Mouse (Mus musculus): ENCODE data around the gene Hnrnpa1. TPM values are rescaled to one million over a fixed set of nuclear protein-coding genes. Genes with fewer than 3 reads are reported as not detected.

Gene Hnrnpa1
- polyA plus RNA-seq, 1 experiment from 2014 or later, result 503 TPM

- peak overlapping the region; percentile 65 for H3K27ac ChIP-seq (ENCODE audit: low read length)
- H3K4me2 ChIP-seq (ENCODE audit: low read depth, low read length), result no peak overlapping the region
- H3K4me1 ChIP-seq (ENCODE audit: control insufficient read depth, insufficient read depth, low read length), result peaks cover 29% of the 10 kb centered on the region
- H3K4me3 ChIP-seq (ENCODE audit: low read length), result no peak overlapping the region
- H3K9me3 ChIP-seq (ENCODE audit: control insufficient read depth, low read length), result no peaks in the 10 kb centered on the region
- H3K9ac ChIP-seq (ENCODE audit: low read depth, low read length), result no peak overlapping the region
- no peaks in the 10 kb centered on the region for H3K27me3 ChIP-seq (replicated peaks; ENCODE audit: control insufficient read depth, insufficient read depth, low read length)
- WGBS, result 43% methylated on average over 3 of the region's 3 CpGs
- peak; percentile 87 for ATAC-seq
- H3K36me3 ChIP-seq (ENCODE audit: control insufficient read depth, insufficient read depth, low read length), result no peaks in the 10 kb centered on the region
Observed at GRCm38 (mm10) chr15:103280817-103281464, 40.7 kb downstream of the Hnrnpa1 start.

- H3K4me3 ChIP-seq (ENCODE audit: low read length), result no peak overlapping the region
- 67% methylated on average over 3 of the region's 3 CpGs for WGBS
- ATAC-seq, result no peak; the same call in 1 of the 2 replicates
- no peak overlapping the region for H3K4me2 ChIP-seq (ENCODE audit: low read depth, low read length)
- H3K4me1 ChIP-seq (ENCODE audit: control insufficient read depth, insufficient read depth, low read length), result peaks cover 27% of the 10 kb centered on the region
- H3K36me3 ChIP-seq (ENCODE audit: control insufficient read depth, insufficient read depth, low read length), result no peaks in the 10 kb centered on the region
- H3K9me3 ChIP-seq (ENCODE audit: control insufficient read depth, low read length), result no peaks in the 10 kb centered on the region
- H3K9ac ChIP-seq (ENCODE audit: low read depth, low read length), result no peak overlapping the region
- no peaks in the 10 kb centered on the region for H3K27me3 ChIP-seq (replicated peaks; ENCODE audit: control insufficient read depth, insufficient read depth, low read length)
- peak overlapping the region; percentile 45 for H3K27ac ChIP-seq (ENCODE audit: low read length)
Observed at GRCm38 (mm10) chr15:103281465-103282205, 41.4 kb downstream of the Hnrnpa1 start.

GRCm38 (mm10) chr15:103284066-103284465 lies 43.8 kb downstream of the Hnrnpa1 start:
- Histone ChIP-seq H3K27ac (ENCODE audit: low read length) (no peak overlapping the region), H3K4me2 (ENCODE audit: low read depth, low read length) (no peak overlapping the region), H3K27me3 (replicated peaks; ENCODE audit: control insufficient read depth, insufficient read depth, low read length) (no peaks in the 10 kb centered on the region), H3K9ac (ENCODE audit: low read depth, low read length) (no peak overlapping the region), H3K36me3 (ENCODE audit: control insufficient read depth, insufficient read depth, low read length) (no peaks in the 10 kb centered on the region; the same call in 1 of the 2 replicates), H3K4me3 (ENCODE audit: low read length) (no peak overlapping the region), H3K4me1 (ENCODE audit: control insufficient read depth, insufficient read depth, low read length) (peaks cover 10% of the 10 kb centered on the region; the same call in 1 of the 2 replicates), H3K9me3 (ENCODE audit: control insufficient read depth, low read length) (no peaks in the 10 kb centered on the region)
- no peak for ATAC-seq
- WGBS, result 64% methylated on average over 3 of the region's 3 CpGs

GRCm38 (mm10) chr15:103284647-103285046 lies 44.4 kb downstream of the Hnrnpa1 start:
- no peaks in the 10 kb centered on the region for H3K9me3 ChIP-seq (ENCODE audit: control insufficient read depth, low read length)
- no peak overlapping the region for H3K9ac ChIP-seq (ENCODE audit: low read depth, low read length)
- H3K4me1 ChIP-seq (ENCODE audit: control insufficient read depth, insufficient read depth, low read length), result peaks cover 12% of the 10 kb centered on the region; the same call in 1 of the 2 replicates
- H3K27ac ChIP-seq (ENCODE audit: low read length), result no peak overlapping the region
- H3K36me3 ChIP-seq (ENCODE audit: control insufficient read depth, insufficient read depth, low read length), result no peaks in the 10 kb centered on the region; the same call in 1 of the 2 replicates
- H3K4me2 ChIP-seq (ENCODE audit: low read depth, low read length), result no peak overlapping the region
- WGBS, result 34% methylated on average over 2 of the region's 2 CpGs
- H3K27me3 ChIP-seq (replicated peaks; ENCODE audit: control insufficient read depth, insufficient read depth, low read length), result no peaks in the 10 kb centered on the region
- no peak for ATAC-seq
- H3K4me3 ChIP-seq (ENCODE audit: low read length), result no peak overlapping the region

GRCm38 (mm10) chr15:103285778-103286417 lies 45.7 kb downstream of the Hnrnpa1 start:
- H3K27me3 ChIP-seq (replicated peaks; ENCODE audit: control insufficient read depth, insufficient read depth, low read length), result no peaks in the 10 kb centered on the region
- no peak overlapping the region for H3K27ac ChIP-seq (ENCODE audit: low read length)
- no peak overlapping the region for H3K4me2 ChIP-seq (ENCODE audit: low read depth, low read length)
- 69% methylated on average over 1 of the region's 1 CpGs for WGBS
- no peak overlapping the region for H3K4me3 ChIP-seq (ENCODE audit: low read length)
- H3K9me3 ChIP-seq (ENCODE audit: control insufficient read depth, low read length), result no peaks in the 10 kb centered on the region
- ATAC-seq, result no peak
- no peak overlapping the region for H3K9ac ChIP-seq (ENCODE audit: low read depth, low read length)
- peaks cover 2% of the 10 kb centered on the region; the same call in 1 of the 2 replicates for H3K36me3 ChIP-seq (ENCODE audit: control insufficient read depth, insufficient read depth, low read length)
- H3K4me1 ChIP-seq (ENCODE audit: control insufficient read depth, insufficient read depth, low read length), result peaks cover 13% of the 10 kb centered on the region; the same call in 1 of the 2 replicates

GRCm38 (mm10) chr15:103289600-103289999 lies 49.4 kb downstream of the Hnrnpa1 start:
- no peak for ATAC-seq
- Histone ChIP-seq H3K9ac (ENCODE audit: low read depth, low read length) (no peak overlapping the region), H3K27me3 (replicated peaks; ENCODE audit: control insufficient read depth, insufficient read depth, low read length) (no peaks in the 10 kb centered on the region), H3K36me3 (ENCODE audit: control insufficient read depth, insufficient read depth, low read length) (peaks cover 19% of the 10 kb centered on the region), H3K4me1 (ENCODE audit: control insufficient read depth, insufficient read depth, low read length) (peaks cover 13% of the 10 kb centered on the region; the same call in 1 of the 2 replicates), H3K4me2 (ENCODE audit: low read depth, low read length) (no peak overlapping the region), H3K27ac (ENCODE audit: low read length) (no peak overlapping the region), H3K9me3 (ENCODE audit: control insufficient read depth, low read length) (no peaks in the 10 kb centered on the region), H3K4me3 (ENCODE audit: low read length) (no peak overlapping the region)
- WGBS, result 45% methylated on average over 5 of the region's 5 CpGs

- Histone ChIP-seq H3K9me3 (ENCODE audit: control insufficient read depth, low read length) (no peaks in the 10 kb centered on the region), H3K27ac (ENCODE audit: low read length) (no peak overlapping the region), H3K9ac (ENCODE audit: low read depth, low read length) (no peak overlapping the region), H3K4me1 (ENCODE audit: control insufficient read depth, insufficient read depth, low read length) (peaks cover 10% of the 10 kb centered on the region; the same call in 1 of the 2 replicates), H3K4me2 (ENCODE audit: low read depth, low read length) (no peak overlapping the region), H3K27me3 (replicated peaks; ENCODE audit: control insufficient read depth, insufficient read depth, low read length) (no peaks in the 10 kb centered on the region), H3K36me3 (ENCODE audit: control insufficient read depth, insufficient read depth, low read length) (peaks cover 19% of the 10 kb centered on the region), H3K4me3 (ENCODE audit: low read length) (no peak overlapping the region)
- 62% methylated on average over 6 of the region's 6 CpGs for WGBS
- ATAC-seq, result no peak
Observed at GRCm38 (mm10) chr15:103290417-103290816, 50.2 kb downstream of the Hnrnpa1 start.

- H3K9ac ChIP-seq (ENCODE audit: low read depth, low read length), result no peak overlapping the region
- peaks cover 6% of the 10 kb centered on the region; the same call in 1 of the 2 replicates for H3K4me1 ChIP-seq (ENCODE audit: control insufficient read depth, insufficient read depth, low read length)
- no peaks in the 10 kb centered on the region for H3K9me3 ChIP-seq (ENCODE audit: control insufficient read depth, low read length)
- H3K4me3 ChIP-seq (ENCODE audit: low read length), result no peak overlapping the region
- no peak for ATAC-seq
- peaks cover 19% of the 10 kb centered on the region for H3K36me3 ChIP-seq (ENCODE audit: control insufficient read depth, insufficient read depth, low read length)
- no peak overlapping the region for H3K27ac ChIP-seq (ENCODE audit: low read length)
- H3K27me3 ChIP-seq (replicated peaks; ENCODE audit: control insufficient read depth, insufficient read depth, low read length), result no peaks in the 10 kb centered on the region
- WGBS, result 80% methylated on average over 9 of the region's 9 CpGs
- H3K4me2 ChIP-seq (ENCODE audit: low read depth, low read length), result no peak overlapping the region
Observed at GRCm38 (mm10) chr15:103290843-103291242, 50.6 kb downstream of the Hnrnpa1 start.

- H3K36me3 ChIP-seq (ENCODE audit: control insufficient read depth, insufficient read depth, low read length), result peaks cover 23% of the 10 kb centered on the region
- no peak overlapping the region for H3K4me3 ChIP-seq (ENCODE audit: low read length)
- H3K9ac ChIP-seq (ENCODE audit: low read depth, low read length), result no peak overlapping the region
- no peaks in the 10 kb centered on the region for H3K9me3 ChIP-seq (ENCODE audit: control insufficient read depth, low read length)
- no peaks in the 10 kb centered on the region for H3K27me3 ChIP-seq (replicated peaks; ENCODE audit: control insufficient read depth, insufficient read depth, low read length)
- WGBS, result 89% methylated on average over 4 of the region's 4 CpGs
- no peak overlapping the region for H3K27ac ChIP-seq (ENCODE audit: low read length)
- peaks cover 6% of the 10 kb centered on the region; the same call in 1 of the 2 replicates for H3K4me1 ChIP-seq (ENCODE audit: control insufficient read depth, insufficient read depth, low read length)
- no peak overlapping the region for H3K4me2 ChIP-seq (ENCODE audit: low read depth, low read length)
- no peak for ATAC-seq
Observed at GRCm38 (mm10) chr15:103292673-103293345, 52.6 kb downstream of the Hnrnpa1 start.
